Mouse (Mus musculus) midbrain, embryonic 16.5 days (tissue): ENCODE data around the gene Olfr913. TPM values are rescaled to one million over a fixed set of nuclear protein-coding genes. Genes with fewer than 3 reads are reported as not detected.

ENCODE experiments used
- ATAC-seq: fragments of 200-750 bp; cut with Nextera tagmentation; 2 replicates; pipeline ENCODE4 v1.8.0; 2017; ENCODE audit warnings: moderate TSS enrichment
- H3K27ac ChIP-seq: fragments of 300-500 bp; sonication (generic); 2 replicates; pipeline ENCODE4 v1.5.1; 2014; ENCODE audit warnings: mild to moderate bottlenecking, low read length, mixed read lengths
- H3K27me3 ChIP-seq: fragments of 300-500 bp; sonication (generic); 2 replicates; pipeline ENCODE4 v1.6.1; 2014; ENCODE audit warnings: low read depth, low read length, mixed read lengths; ENCODE audit not compliant: control insufficient read depth, insufficient read depth
- H3K36me3 ChIP-seq: fragments of 300-500 bp; sonication (generic); 2 replicates; pipeline ENCODE4 v1.6.1; 2014; ENCODE audit warnings: mild to moderate bottlenecking, low read length, moderate library complexity, mixed read lengths; ENCODE audit not compliant: control insufficient read depth, insufficient read depth
- H3K4me1 ChIP-seq: fragments of 300-500 bp; sonication (generic); 2 replicates; pipeline ENCODE4 v1.6.1; 2014; ENCODE audit warnings: mild to moderate bottlenecking, low read length, mixed read lengths; ENCODE audit not compliant: control insufficient read depth, insufficient read depth
- H3K4me2 ChIP-seq: fragments of 300-500 bp; sonication (generic); 2 replicates; pipeline ENCODE4 v1.6.1; 2014; ENCODE audit warnings: mild to moderate bottlenecking, low read length, mixed read lengths
- H3K4me3 ChIP-seq: fragments of 300-500 bp; sonication (generic); 2 replicates; pipeline ENCODE4 v1.5.1; 2014; ENCODE audit warnings: low read depth, mild to moderate bottlenecking, low read length, moderate library complexity, mixed read lengths
- H3K9ac ChIP-seq: fragments of 300-500 bp; sonication (generic); 2 replicates; pipeline ENCODE4 v1.6.1; 2014; ENCODE audit warnings: low read depth, low read length, mixed read lengths
- H3K9me3 ChIP-seq: fragments of 300-500 bp; sonication (generic); replicated peaks from 2 replicates; pipeline ENCODE4 v1.6.1; 2014; ENCODE audit warnings: mild to moderate bottlenecking, low read length, mixed read lengths; ENCODE audit not compliant: control insufficient read depth, poor library complexity, severe bottlenecking
- WGBS: fragments of 180-500 bp; shearing (Covaris S2); extraction: QIAGEN DNeasy Blood & Tissue Kit; methylation state at CpG from one replicate; pipeline ENCODE4 v1.1.7; 2014; 5-methylcytosine and 5-hydroxymethylcytosine counted together
- polyA plus RNA-seq: library from polyadenylated mRNA; unstranded; fragments of >200 nt; fragmentation: Nextera tagmentation; extraction: Ambion mirVana; gene quantifications from 2 replicates; pipeline ENCODE4 v1.2.1, GENCODE M21; 2015

Gene Olfr913
- not detected in 2 replicates for polyA plus RNA-seq

- 35% methylated on average over 2 of the region's 2 CpGs for WGBS
Observed at GRCm38 (mm10) chr9:38592459-38592858, at the start of gene Olfr913. Gene Olfr913 (plus strand): TSS chr9:38592759.

GRCm38 (mm10) chr9:38579878-38580277, 12.7 kb upstream of the Olfr913 start, which contains the start of gene Olfr912:
Gene Olfr912 (plus strand): TSS chr9:38580178.
- no peaks in the 10 kb centered on the region for H3K27me3 ChIP-seq
- H3K36me3 ChIP-seq = no peaks in the 10 kb centered on the region
- H3K4me2 ChIP-seq = no peak within 1 kb of the TSS
- WGBS = 89% methylated on average over 1 of the region's 1 CpGs
- H3K9me3 ChIP-seq = no peaks in the 10 kb centered on the region
- no peaks in the 10 kb centered on the region for H3K4me1 ChIP-seq
- no peak within 1 kb of the TSS for H3K9ac ChIP-seq
- no peak within 1 kb of the TSS for H3K4me3 ChIP-seq
- ATAC-seq = no peak
- no peak within 1 kb of the TSS for H3K27ac ChIP-seq

More at GRCm38 (mm10) chr9:38592459-38592858, at the start of gene Olfr913:
- no peaks in the 10 kb centered on the region for H3K36me3 ChIP-seq
- no peak within 1 kb of the TSS for H3K4me3 ChIP-seq
- no peak within 1 kb of the TSS for H3K4me2 ChIP-seq
- H3K27me3 ChIP-seq = no peaks in the 10 kb centered on the region
- no peak within 1 kb of the TSS for H3K9ac ChIP-seq
- H3K4me1 ChIP-seq = no peaks in the 10 kb centered on the region
- no peak within 1 kb of the TSS for H3K27ac ChIP-seq
- ATAC-seq = no peak
- H3K9me3 ChIP-seq = no peaks in the 10 kb centered on the region

GRCm38 (mm10) chr9:38591056-38591455, 1.5 kb upstream of the Olfr913 start:
- Histone ChIP-seq H3K4me2 (no peak overlapping the region), H3K9ac (no peak overlapping the region), H3K27ac (no peak overlapping the region), H3K9me3 (no peaks in the 10 kb centered on the region), H3K27me3 (no peaks in the 10 kb centered on the region), H3K4me3 (no peak overlapping the region), H3K4me1 (no peaks in the 10 kb centered on the region), H3K36me3 (no peaks in the 10 kb centered on the region)
- WGBS = 61% methylated on average over 1 of the region's 1 CpGs
- ATAC-seq = no peak

GRCm38 (mm10) chr9:38604802-38605201, 12.2 kb downstream of the Olfr913 start, which contains the start of gene Olfr914:
Gene Olfr914 (plus strand): TSS chr9:38605102.
- Histone ChIP-seq H3K36me3 (no peaks in the 10 kb centered on the region), H3K27ac (no peak within 1 kb of the TSS), H3K4me3 (no peak within 1 kb of the TSS), H3K9ac (no peak within 1 kb of the TSS), H3K4me1 (no peaks in the 10 kb centered on the region), H3K9me3 (no peaks in the 10 kb centered on the region), H3K27me3 (no peaks in the 10 kb centered on the region), H3K4me2 (no peak within 1 kb of the TSS)
- 71% methylated on average over 2 of the region's 2 CpGs for WGBS
- no peak for ATAC-seq

- H3K4me3 ChIP-seq = no peak overlapping the region
- no peak overlapping the region for H3K27ac ChIP-seq
- no peaks in the 10 kb centered on the region for H3K36me3 ChIP-seq
- H3K9ac ChIP-seq = no peak overlapping the region
- 73% methylated on average over 4 of the region's 4 CpGs for WGBS
- H3K9me3 ChIP-seq = peaks cover 3% of the 10 kb centered on the region
- H3K27me3 ChIP-seq = no peaks in the 10 kb centered on the region
- no peak for ATAC-seq
- H3K4me1 ChIP-seq = no peaks in the 10 kb centered on the region
- H3K4me2 ChIP-seq = no peak overlapping the region
Observed at GRCm38 (mm10) chr9:38632406-38632805, 39.8 kb downstream of the Olfr913 start.

Other genes with a start within 250 kb of the Olfr913 start
- not detected in 2 replicates for gene Olfr898, start 244.3 kb upstream of the Olfr913 start, polyA plus RNA-seq
- gene Olfr250, start 225.9 kb upstream of the Olfr913 start, polyA plus RNA-seq = not detected in 2 replicates
- not detected in 2 replicates for gene Olfr251, start 215.7 kb upstream of the Olfr913 start, polyA plus RNA-seq
- gene Olfr147, start 191.1 kb upstream of the Olfr913 start, polyA plus RNA-seq = not detected in 2 replicates
- not detected in 2 replicates for gene Olfr901, start 163.3 kb upstream of the Olfr913 start, polyA plus RNA-seq
- gene Olfr902, start 145.1 kb upstream of the Olfr913 start, polyA plus RNA-seq = not detected in 2 replicates
- not detected in 2 replicates for gene Olfr904, start 129.6 kb upstream of the Olfr913 start, polyA plus RNA-seq
- gene Olfr905, start 121.7 kb upstream of the Olfr913 start, polyA plus RNA-seq = not detected in 2 replicates
- not detected in 2 replicates for gene Olfr906, start 105.7 kb upstream of the Olfr913 start, polyA plus RNA-seq
- not detected in 2 replicates for gene Olfr907, start 97.0 kb upstream of the Olfr913 start, polyA plus RNA-seq
- not detected in 2 replicates for gene Olfr911-ps1, start 71.2 kb upstream of the Olfr913 start, polyA plus RNA-seq
- gene Olfr910, start 54.9 kb upstream of the Olfr913 start, polyA plus RNA-seq = not detected in 2 replicates
- gene Olfr912, start 12.6 kb upstream of the Olfr913 start, polyA plus RNA-seq = not detected in 2 replicates
- gene Olfr914, start 12.3 kb downstream of the Olfr913 start, polyA plus RNA-seq = not detected in 2 replicates
- not detected in 2 replicates for gene Olfr916, start 67.1 kb downstream of the Olfr913 start, polyA plus RNA-seq
- not detected in 2 replicates for gene Olfr917, start 73.1 kb downstream of the Olfr913 start, polyA plus RNA-seq
- not detected in 2 replicates for gene Olfr918, start 81.8 kb downstream of the Olfr913 start, polyA plus RNA-seq
- gene Olfr919, start 110.9 kb downstream of the Olfr913 start, polyA plus RNA-seq = not detected in 2 replicates
- 6.0 and 6.2 TPM in 2 replicates for gene Vwa5a, start 125.5 kb downstream of the Olfr913 start, polyA plus RNA-seq
- gene Olfr920, start 159.5 kb downstream of the Olfr913 start, polyA plus RNA-seq = not detected in 2 replicates
- gene Olfr921, start 180.3 kb downstream of the Olfr913 start, polyA plus RNA-seq = not detected in 2 replicates
- not detected in 2 replicates for gene Olfr922, start 221.9 kb downstream of the Olfr913 start, polyA plus RNA-seq
- not detected in 2 replicates for gene Olfr923, start 233.8 kb downstream of the Olfr913 start, polyA plus RNA-seq